Mouse (Mus musculus): Measurements from ENCODE around the gene Scgb1b15. TPM values are rescaled to one million over a fixed set of nuclear protein-coding genes. Genes with fewer than 3 reads are reported as not detected.
"Not testable (repeated sequence)": the region's sequence is repeated elsewhere in the genome, so short reads cannot be mapped to it uniquely, and the experiment has no call there.

Gene Scgb1b15
- not detected in 2 replicates for polyA plus RNA-seq (2016; fragmentation: Nextera tagmentation; extraction: Ambion mirVana)

- H3K36me3 ChIP-seq (replicated peaks); H3K27me3 ChIP-seq (ENCODE audit: poor library complexity, severe bottlenecking); H3K4me3 ChIP-seq; H3K4me1 ChIP-seq; DNase-seq (ENCODE audit: extremely low spot score, low spot score); H3K27ac ChIP-seq; H3K9me3 ChIP-seq: not testable (repeated sequence)
These were observed at the start of gene Scgb1b15 for GRCm38 (mm10) chr7:32836254-32836653. Scgb1b15 (plus strand) TSS chr7:32836554.

GRCm38 (mm10) chr7:32829562-32829961, 6.8 kb upstream of the Scgb1b15 start, which contains the start of gene Scgb2b15:
Scgb2b15 (minus strand) TSS chr7:32829662.
- H3K4me1 ChIP-seq; H3K9me3 ChIP-seq; H3K27me3 ChIP-seq (ENCODE audit: poor library complexity, severe bottlenecking); H3K36me3 ChIP-seq (replicated peaks); DNase-seq (ENCODE audit: extremely low spot score, low spot score); H3K4me3 ChIP-seq; H3K27ac ChIP-seq: not testable (repeated sequence)

Other genes with a start within 250 kb of the Scgb1b15 start
- gene Scgb2b15, start 6.9 kb upstream of the Scgb1b15 start, polyA plus RNA-seq (2016; fragmentation: Nextera tagmentation; extraction: Ambion mirVana): not detected in 2 replicates
- gene Scgb2b17, start 220.0 kb downstream of the Scgb1b15 start, polyA plus RNA-seq (2016; fragmentation: Nextera tagmentation; extraction: Ambion mirVana): not detected in 2 replicates
- gene Scgb1b17, start 226.9 kb downstream of the Scgb1b15 start, polyA plus RNA-seq (2016; fragmentation: Nextera tagmentation; extraction: Ambion mirVana): not detected in 2 replicates